Mouse (Mus musculus): ENCODE results near the gene Kcnc1.

Gene Kcnc1

DNA sequence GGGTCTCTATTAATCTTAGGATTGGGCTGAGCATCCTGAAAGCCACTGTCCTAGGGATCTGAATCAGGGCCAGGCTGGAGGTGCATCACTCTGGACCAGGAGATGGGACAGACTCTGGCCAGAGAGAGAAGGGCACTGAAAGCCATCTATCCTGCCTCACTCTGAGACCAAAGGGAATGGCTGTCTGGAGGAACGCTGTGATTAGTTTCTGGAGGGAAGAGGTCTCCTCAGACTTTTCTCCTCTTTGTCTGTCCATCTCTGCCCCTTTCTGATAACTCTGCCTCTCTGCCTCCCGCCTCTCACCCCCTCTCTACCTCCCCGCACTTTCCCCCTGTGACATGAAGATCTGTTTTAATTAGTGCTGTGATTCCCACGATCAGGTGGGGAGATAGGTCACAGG, 1.4 kb upstream of the Kcnc1 start:
- no peak for DNase-seq (ENCODE audit: low spot score in 2 of 2)

GRCm38 (mm10) chr7:46395571-46395970, 726 bp upstream of the Kcnc1 start:
- no peak for DNase-seq (ENCODE audit: low spot score in 2 of 2)

GRCm38 (mm10) chr7:46396928-46397731, 833 bp downstream of the Kcnc1 start:
- no peak for DNase-seq (ENCODE audit: low spot score in 2 of 2)

DNA sequence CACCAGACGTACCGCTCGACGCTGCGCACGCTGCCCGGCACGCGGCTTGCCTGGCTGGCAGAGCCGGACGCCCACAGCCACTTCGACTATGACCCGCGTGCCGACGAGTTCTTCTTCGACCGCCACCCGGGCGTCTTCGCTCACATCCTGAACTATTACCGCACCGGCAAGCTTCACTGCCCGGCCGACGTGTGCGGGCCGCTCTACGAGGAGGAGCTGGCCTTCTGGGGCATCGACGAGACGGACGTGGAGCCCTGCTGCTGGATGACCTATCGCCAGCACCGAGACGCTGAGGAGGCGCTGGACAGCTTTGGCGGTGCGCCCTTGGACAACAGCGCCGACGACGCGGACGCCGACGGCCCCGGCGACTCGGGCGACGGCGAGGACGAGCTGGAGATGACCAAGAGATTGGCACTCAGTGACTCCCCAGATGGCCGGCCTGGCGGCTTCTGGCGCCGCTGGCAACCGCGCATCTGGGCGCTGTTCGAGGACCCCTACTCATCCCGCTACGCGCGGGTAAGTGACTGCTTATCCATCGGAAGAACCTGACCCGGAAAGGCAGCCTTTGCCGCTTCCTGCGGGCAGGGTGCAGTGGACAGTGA, 1.5 kb downstream of the Kcnc1 start:
- no peak for DNase-seq (ENCODE audit: low spot score in 2 of 2)

- DNase-seq (ENCODE audit: low spot score in 2 of 2): no peak
These were observed 2.3 kb downstream of the Kcnc1 start for GRCm38 (mm10) chr7:46398612-46399011.

DNA sequence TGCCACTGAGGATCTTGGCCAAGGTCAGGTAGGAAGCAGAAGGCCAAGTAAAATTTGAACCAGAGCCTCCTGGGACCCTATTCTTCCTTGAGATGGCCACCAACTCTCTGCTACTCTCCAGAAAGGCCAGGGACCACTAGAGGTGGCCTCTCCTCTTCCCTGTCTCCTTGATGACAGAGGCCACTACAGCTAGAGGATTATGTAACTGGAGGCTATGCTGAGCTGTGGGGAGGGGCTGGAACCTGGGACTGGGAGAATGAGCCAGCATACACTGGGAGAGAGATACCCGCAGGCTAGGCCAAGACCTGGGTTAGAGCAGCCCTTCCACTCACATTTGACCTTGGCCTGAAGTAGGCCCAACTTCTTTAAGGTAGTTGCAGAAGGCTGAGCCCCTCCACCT, 3.4 kb downstream of the Kcnc1 start:
- no peak for DNase-seq (ENCODE audit: low spot score in 2 of 2)

- DNase-seq (ENCODE audit: low spot score in 2 of 2): no peak
These were observed 4.0 kb downstream of the Kcnc1 start for GRCm38 (mm10) chr7:46400346-46400745.

DNA sequence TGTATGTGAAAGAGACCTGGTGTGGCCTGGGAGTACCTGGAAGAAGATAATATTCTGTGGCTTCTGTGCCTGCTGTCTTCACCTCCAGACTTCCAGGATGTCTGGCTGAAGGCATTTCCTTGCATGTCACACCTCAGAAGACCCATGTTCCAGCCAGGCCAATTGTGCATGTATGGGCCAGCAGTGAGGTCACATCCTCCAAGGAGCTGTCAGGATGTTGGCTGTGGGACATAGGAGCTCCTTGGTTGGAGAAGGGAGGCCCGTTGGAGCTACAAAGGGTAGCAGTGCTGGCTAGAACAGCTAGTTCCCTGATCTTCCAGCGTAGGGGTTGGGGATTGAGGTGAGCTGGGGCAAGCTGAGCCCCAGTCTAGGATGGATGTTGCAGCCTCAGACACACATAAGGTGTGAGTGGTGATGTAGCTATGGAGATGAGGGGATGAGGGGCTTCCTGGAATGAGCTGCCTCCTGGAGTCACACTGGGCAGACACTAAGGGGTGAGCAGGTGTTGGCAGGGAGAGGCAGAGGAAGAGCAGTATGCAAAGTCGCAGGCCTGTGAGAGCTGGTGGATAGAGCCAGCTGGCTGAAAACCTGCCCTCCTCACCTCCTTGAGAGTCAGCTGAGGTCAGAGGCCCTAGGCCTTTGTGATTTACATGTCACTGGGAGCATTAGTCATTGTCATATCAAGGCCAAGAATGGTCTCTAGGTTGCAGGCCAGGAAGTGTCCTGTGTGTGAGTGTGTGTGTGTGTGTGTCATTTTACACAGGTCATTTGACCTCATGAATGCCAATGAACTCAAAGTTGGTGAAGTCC, 5.3 kb downstream of the Kcnc1 start:
- no peak for DNase-seq (ENCODE audit: low spot score in 2 of 2)

DNA sequence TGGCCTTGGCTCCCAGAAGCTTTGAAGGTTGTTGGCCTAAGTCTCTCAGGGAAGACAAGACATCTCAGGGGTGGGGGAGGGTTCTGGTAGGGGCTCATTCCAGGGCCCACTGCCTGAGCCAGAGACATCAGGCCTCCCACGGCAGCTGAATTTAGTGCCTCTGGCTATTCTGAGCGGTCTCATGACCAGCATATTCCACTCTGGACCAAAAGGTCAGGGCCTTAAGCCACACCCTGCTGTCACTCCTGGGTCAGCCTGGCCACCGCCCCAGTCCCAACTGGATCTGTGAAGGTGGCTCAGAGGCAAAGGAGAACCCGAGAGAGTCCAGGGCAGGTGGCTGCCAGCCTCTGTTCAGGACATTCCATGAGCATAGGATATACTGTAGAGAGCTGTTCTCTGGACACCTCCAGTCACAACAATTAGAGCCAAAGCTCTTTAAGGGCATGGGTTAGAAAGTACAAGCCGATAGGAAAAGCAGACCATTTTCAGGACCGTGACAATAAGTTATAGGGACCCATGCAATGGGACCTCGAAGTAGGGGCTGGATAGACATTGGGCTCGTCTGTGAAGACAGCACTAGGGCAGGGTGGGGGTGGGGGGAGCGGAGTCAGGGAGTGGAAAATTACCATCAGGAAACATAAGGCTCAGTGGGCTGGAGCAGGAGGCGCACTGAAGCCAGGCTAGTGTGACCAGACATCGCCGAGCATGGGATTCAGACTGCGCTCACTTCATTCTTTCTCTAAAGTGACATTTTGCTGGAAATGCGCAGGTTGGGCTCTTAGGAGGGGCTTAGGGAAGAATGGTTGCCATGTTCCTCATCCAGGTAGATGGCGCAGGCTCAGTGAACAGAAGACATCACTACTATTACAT, 7.6 kb downstream of the Kcnc1 start:
- DNase-seq (ENCODE audit: low spot score in 2 of 2): no peak

DNA sequence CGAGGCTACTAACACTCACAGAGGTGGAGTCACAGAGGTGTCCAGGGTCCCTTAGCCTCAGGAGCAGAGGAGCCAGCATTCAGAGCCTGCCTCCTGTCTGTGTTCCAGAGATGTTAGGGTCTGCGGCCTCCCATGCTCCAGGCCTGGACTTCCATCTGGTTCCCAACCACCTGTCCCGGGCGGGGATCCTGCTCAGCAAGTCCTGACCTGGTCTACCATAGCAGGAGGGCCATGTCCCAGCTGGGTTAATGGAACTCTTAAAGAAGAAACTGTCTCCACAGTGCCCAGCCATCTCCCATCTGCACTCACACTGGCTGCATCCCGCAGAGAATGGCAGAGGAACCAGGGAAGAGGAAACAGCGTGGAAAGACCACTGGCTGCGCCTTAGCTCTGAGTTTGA, 8.5 kb downstream of the Kcnc1 start:
- DNase-seq (ENCODE audit: low spot score in 2 of 2): no peak

DNA sequence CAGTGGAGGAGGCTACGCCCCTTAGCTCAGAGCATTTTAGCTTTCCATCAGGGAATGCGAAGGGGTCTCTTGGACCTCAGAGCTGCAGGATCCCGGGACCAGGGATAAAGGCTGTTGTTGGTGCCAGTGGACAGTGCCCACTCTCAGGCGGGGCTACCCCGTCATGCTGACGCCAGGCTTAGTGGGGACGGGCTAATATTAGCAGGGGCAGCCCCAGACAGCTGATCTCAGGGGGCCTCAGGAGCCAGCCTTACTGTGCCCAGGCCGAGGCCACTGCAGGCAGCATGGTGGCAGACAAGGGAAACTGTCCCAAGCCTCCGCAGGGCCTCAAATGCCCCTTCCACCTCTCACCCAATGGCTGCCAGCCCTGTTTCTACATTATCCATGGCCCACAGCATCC, 12.3 kb downstream of the Kcnc1 start:
- DNase-seq (ENCODE audit: low spot score in 2 of 2): no peak

GRCm38 (mm10) chr7:46409204-46409789, 13.0 kb downstream of the Kcnc1 start:
- no peak for DNase-seq (ENCODE audit: low spot score in 2 of 2)

- no peak for DNase-seq (ENCODE audit: low spot score in 2 of 2)
These were observed 14.4 kb downstream of the Kcnc1 start for GRCm38 (mm10) chr7:46410727-46411126.

DNA sequence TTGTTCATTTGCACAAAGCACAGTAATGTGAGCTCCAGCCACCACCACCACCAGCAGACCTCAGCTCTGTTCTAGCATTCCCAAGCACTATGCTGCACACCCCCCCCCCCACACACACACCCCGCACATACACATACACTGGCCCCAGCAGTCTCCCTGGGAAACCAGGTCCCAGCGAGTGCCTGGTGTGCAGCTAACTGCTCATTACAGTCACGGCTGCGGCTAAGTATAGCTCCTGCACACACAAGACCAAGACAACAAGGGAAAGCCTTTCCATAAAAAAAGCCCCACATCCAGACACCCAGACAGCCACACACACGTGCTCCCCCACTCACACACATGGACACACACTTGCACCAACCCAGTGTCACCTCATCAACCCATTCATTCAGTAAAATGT, 16.5 kb downstream of the Kcnc1 start:
- DNase-seq (ENCODE audit: low spot score in 2 of 2): no peak

DNA sequence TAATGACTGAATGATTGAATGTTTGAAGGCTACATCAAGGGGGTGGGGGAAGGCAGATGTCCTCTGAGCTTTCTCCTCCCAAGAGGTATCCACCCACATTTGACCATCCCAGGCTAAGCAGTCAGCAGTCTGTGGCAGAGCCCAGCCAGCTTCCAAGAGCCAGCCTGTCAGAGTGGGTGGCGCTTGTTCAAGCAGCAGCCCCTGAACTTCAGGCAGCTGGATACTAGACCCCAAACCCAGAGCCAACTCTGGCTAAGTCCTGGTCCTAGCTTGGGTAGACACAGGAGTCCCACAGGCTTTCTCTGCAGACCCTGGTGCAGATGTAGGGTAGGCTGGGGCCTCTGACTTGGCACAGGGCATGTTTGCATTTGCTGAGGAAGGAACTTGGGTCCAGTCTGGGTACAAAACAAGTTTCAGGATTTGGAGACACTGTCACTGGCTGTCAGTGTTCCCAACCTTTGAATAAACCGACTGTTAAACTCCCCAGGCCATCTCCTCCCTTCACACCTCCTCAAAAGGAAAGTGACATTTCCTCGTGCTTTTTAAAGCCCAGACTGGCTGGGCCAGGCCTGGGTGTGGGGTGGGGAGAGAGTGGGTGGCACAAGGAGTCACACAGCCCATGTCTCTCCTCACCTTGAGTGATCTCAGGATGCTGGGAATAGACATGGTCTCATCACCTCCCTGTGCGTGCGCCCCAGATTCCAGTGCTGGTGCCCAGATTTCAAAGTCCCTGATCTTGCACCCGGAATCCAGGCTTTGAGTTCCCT, 17.8 kb downstream of the Kcnc1 start:
- no peak for DNase-seq (ENCODE audit: low spot score in 2 of 2)

- no peak for DNase-seq (ENCODE audit: low spot score in 2 of 2)
These were observed 19.6 kb downstream of the Kcnc1 start for GRCm38 (mm10) chr7:46415818-46416425.

DNA sequence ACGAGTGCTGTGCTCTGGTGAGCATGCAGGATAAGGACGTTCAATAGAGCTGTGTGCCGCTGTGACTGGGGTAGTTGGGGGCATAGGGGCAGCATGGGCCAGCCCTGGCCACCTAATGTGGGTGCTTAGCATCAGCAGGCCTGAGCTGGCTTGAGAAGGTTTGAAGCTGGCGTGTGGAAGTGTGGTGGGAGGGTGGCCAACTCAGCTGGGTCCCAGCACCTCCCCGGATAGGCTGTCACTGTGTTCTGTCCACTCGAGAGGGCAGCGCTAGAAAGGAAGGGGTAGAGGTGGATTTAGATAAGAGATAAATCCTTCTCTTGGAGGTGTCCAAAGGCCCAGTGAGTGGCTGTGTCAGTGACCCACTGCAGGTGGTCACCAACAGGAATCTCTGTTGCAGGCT, 21.2 kb downstream of the Kcnc1 start:
- DNase-seq (ENCODE audit: low spot score in 2 of 2): no peak

GRCm38 (mm10) chr7:46418102-46418622, 21.9 kb downstream of the Kcnc1 start:
- DNase-seq (ENCODE audit: low spot score in 2 of 2): no peak

DNA sequence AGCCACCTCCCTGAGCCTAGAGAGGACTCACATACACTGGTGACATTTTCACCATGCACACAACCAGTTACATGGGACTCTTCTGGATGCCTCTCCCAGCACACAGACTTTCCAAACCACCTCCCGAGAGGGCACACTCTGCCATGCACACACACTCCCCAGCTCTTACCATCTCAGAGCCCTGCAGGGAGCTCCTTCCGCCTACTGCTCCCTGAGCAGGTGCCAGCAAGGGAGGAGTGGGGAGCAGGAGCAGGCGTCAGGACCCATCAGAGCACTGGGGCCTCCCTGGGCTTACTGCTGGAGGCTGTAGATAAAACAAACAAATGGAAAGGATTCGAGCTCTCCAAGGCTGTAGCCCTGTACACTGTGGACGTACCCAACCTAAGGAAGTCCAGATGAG, 25.2 kb downstream of the Kcnc1 start:
- DNase-seq (ENCODE audit: low spot score in 2 of 2): no peak
